Mouse (Mus musculus): ENCODE measurements around the gene Casq1. TPM values are rescaled to one million over a fixed set of nuclear protein-coding genes. Genes with fewer than 3 reads are reported as not detected.

Casq1 gene
- polyA plus RNA-seq, 1 experiment from 2014 or later: 22.8 TPM

- Histone ChIP-seq H3K9me3 (ENCODE audit: control insufficient read depth) (no peaks in the 10 kb centered on the region), H3K4me1 (replicated peaks; ENCODE audit: control insufficient read depth, insufficient read depth, low read length) (no peaks in the 10 kb centered on the region; the same call in 1 of the 2 replicates), H3K4me3 (ENCODE audit: low read depth, low read length) (no peak overlapping the region), H3K27ac (ENCODE audit: low read depth, low read length) (no peak overlapping the region), H3K9ac (ENCODE audit: low read depth, low read length) (no peak overlapping the region), H3K27me3 (replicated peaks; ENCODE audit: control insufficient read depth, insufficient read depth, low read length) (no peaks in the 10 kb centered on the region), H3K36me3 (ENCODE audit: control insufficient read depth, insufficient read depth) (peaks cover 10% of the 10 kb centered on the region), H3K4me2 (replicated peaks; ENCODE audit: low read depth) (no peak overlapping the region)
- no peak for TF ChIP-seq CTCF (IDR thresholded peaks at IDR 0.05; ENCODE audit: low read depth)
- no peak for ATAC-seq
These were observed 59.2 kb downstream of the Casq1 start for GRCm38 (mm10) chr1:172160508-172160907.

GRCm38 (mm10) chr1:172159970-172160369 lies 59.7 kb downstream of the Casq1 start:
- Histone ChIP-seq H3K4me2 (replicated peaks; ENCODE audit: low read depth) (no peak overlapping the region), H3K9me3 (ENCODE audit: control insufficient read depth) (no peaks in the 10 kb centered on the region), H3K36me3 (ENCODE audit: control insufficient read depth, insufficient read depth) (peaks cover 9% of the 10 kb centered on the region), H3K9ac (ENCODE audit: low read depth, low read length) (no peak overlapping the region), H3K4me3 (ENCODE audit: low read depth, low read length) (no peak overlapping the region), H3K27ac (ENCODE audit: low read depth, low read length) (no peak overlapping the region), H3K4me1 (replicated peaks; ENCODE audit: control insufficient read depth, insufficient read depth, low read length) (no peaks in the 10 kb centered on the region; the same call in 1 of the 2 replicates), H3K27me3 (replicated peaks; ENCODE audit: control insufficient read depth, insufficient read depth, low read length) (no peaks in the 10 kb centered on the region)
- no peak for ATAC-seq
- no peak for TF ChIP-seq CTCF (IDR thresholded peaks at IDR 0.05; ENCODE audit: low read depth)
- WGBS: 6% methylated on average over 4 of the region's 4 CpGs

Other genes with a start within 250 kb of the Casq1 start
- 2.8 and 3.3 TPM in 2 replicates for gene Vangl2, start 191.4 kb downstream of the Casq1 start, polyA plus RNA-seq (2015; fragmentation: Nextera tagmentation; extraction: Ambion mirVana)
- gene Nhlh1, start 162.3 kb downstream of the Casq1 start, polyA plus RNA-seq (2015; fragmentation: Nextera tagmentation; extraction: Ambion mirVana): 0.05 TPM in 1 of 2 replicates, not detected in the other
- 133 and 139 TPM in 2 replicates for gene Copa, start 137.3 kb downstream of the Casq1 start, polyA plus RNA-seq (2015; fragmentation: Nextera tagmentation; extraction: Ambion mirVana)
- gene Ncstn, start 137.1 kb downstream of the Casq1 start, polyA plus RNA-seq (2015; fragmentation: Nextera tagmentation; extraction: Ambion mirVana): 110 and 115 TPM in 2 replicates
- 132 and 134 TPM in 2 replicates for gene Pex19, start 93.1 kb downstream of the Casq1 start, polyA plus RNA-seq (2015; fragmentation: Nextera tagmentation; extraction: Ambion mirVana)
- gene Dcaf8, start 71.8 kb downstream of the Casq1 start, polyA plus RNA-seq (2015; fragmentation: Nextera tagmentation; extraction: Ambion mirVana): 48.6 and 50.8 TPM in 2 replicates
- gene Pea15a, start 13.1 kb downstream of the Casq1 start, polyA plus RNA-seq (2015; fragmentation: Nextera tagmentation; extraction: Ambion mirVana): 44.5 and 44.9 TPM in 2 replicates
- gene Atp1a4, start 38.5 kb upstream of the Casq1 start, polyA plus RNA-seq (2015; fragmentation: Nextera tagmentation; extraction: Ambion mirVana): not detected in 2 replicates
- gene Igsf8, start 41.8 kb upstream of the Casq1 start, polyA plus RNA-seq (2015; fragmentation: Nextera tagmentation; extraction: Ambion mirVana): 17.7 and 17.8 TPM in 2 replicates
- 1.9 and 2.8 TPM in 2 replicates for gene Atp1a2, start 78.2 kb upstream of the Casq1 start, polyA plus RNA-seq (2015; fragmentation: Nextera tagmentation; extraction: Ambion mirVana)
- 0.05 TPM in 1 of 2 replicates, not detected in the other for gene Kcnj9, start 109.5 kb upstream of the Casq1 start, polyA plus RNA-seq (2015; fragmentation: Nextera tagmentation; extraction: Ambion mirVana)
- 0.16 and 0.17 TPM in 2 replicates for gene Kcnj10, start 121.3 kb upstream of the Casq1 start, polyA plus RNA-seq (2015; fragmentation: Nextera tagmentation; extraction: Ambion mirVana)
- gene Pigm, start 156.7 kb upstream of the Casq1 start, polyA plus RNA-seq (2015; fragmentation: Nextera tagmentation; extraction: Ambion mirVana): 4.3 and 4.4 TPM in 2 replicates